Mouse (Mus musculus): ENCODE measurements around the gene Gm10135. TPM values are rescaled to one million over a fixed set of nuclear protein-coding genes. Genes with fewer than 3 reads are reported as not detected.
"Not testable (repeated sequence)": the region's sequence is repeated elsewhere in the genome, so short reads cannot be mapped to it uniquely, and the experiment has no call there.

The Gm10135 gene
- total RNA-seq (2021) (not detected), polyA plus RNA-seq (2012; rRNA removed) (not detected in 2 replicates)
- long read RNA-seq: 0 reads

DNA sequence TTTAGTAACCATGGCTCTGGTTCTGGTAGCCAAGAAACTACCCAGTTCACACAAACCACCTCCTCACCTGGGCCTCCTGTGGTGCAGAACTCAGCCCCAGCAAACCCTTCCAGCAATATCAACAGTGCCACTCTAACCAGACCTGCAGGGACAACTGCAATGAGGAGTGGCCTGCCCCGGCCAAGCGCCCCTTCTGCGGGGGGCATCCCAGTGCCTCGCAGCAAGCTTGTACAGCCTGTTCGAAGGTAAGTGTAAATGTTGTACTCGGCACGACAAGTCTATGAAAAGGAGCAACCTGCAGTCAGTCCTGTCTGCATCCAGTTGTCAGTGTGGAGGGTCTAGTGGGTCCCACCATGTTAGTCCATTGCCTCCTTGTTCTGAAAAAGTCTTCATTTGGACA, at the start of gene Gm10135:
Gene Gm10135, minus strand, starts transcription at position 101 of the 400 bp plus-strand sequence.
- no peaks in the 10 kb centered on the region for H3K4me1 ChIP-seq (ENCODE audit: control insufficient read depth, insufficient read depth, low read length)
- H3K27ac ChIP-seq: no peak within 1 kb of the TSS
- no peaks in the 10 kb centered on the region for H3K27me3 ChIP-seq (ENCODE audit: control insufficient read depth, insufficient read depth, low read length)
- DNase-seq: no peak
- H3K36me3 ChIP-seq (ENCODE audit: control insufficient read depth, insufficient read depth, low read length): peaks cover 4% of the 10 kb centered on the region
- intact Hi-C loops (cut with DNase I): loop anchor here (10.0 kb wide), 1 partner anchor 340 kb away; no protein-coding TSS in a partner anchor
- H3K9ac ChIP-seq (ENCODE audit: low read depth, low read length): no peak within 1 kb of the TSS
- 95% methylated on average over 7 of the region's 7 CpGs for WGBS
- TF ChIP-seq POLR2A (IDR thresholded peaks at IDR 0.05; ENCODE audit: insufficient read depth, low read depth, low read length): no peak
- no peak for TF ChIP-seq EP300 (IDR thresholded peaks at IDR 0.05; ENCODE audit: insufficient read depth, low read depth, low read length)
- H3K4me3 ChIP-seq: no peak within 1 kb of the TSS
- no peaks in the 10 kb centered on the region for H3K79me2 ChIP-seq (replicated peaks; ENCODE audit: control insufficient read depth, insufficient read depth, low read length)

DNA sequence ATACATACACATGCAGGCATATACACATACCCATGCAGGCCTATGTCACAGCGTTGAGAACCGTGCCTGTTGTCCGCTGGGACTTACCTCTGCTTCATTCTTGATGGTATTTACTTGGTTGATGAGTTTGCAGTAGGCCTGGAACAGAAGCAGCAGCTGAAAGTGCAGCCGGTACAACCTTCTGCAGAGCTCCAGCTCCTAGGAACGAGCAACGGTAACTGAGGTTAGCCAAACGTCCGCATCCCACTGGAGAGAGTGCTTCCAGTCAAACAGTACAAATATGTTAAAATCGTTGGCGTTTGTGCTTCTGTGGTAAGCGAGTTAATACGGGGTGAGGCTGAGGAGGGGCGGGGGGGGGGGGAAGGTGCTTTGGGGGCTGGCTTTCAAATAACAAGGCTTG, 49.3 kb upstream of the Gm10135 start:
- no peaks in the 10 kb centered on the region for H3K79me2 ChIP-seq (replicated peaks; ENCODE audit: control insufficient read depth, insufficient read depth, low read length)
- no peak overlapping the region for H3K27ac ChIP-seq
- intact Hi-C loops (cut with DNase I): no loop called here
- WGBS: 96% methylated on average over 13 of the region's 13 CpGs
- H3K4me3 ChIP-seq: no peak overlapping the region
- no peak overlapping the region for H3K9ac ChIP-seq (ENCODE audit: low read depth, low read length)
- no peaks in the 10 kb centered on the region for H3K27me3 ChIP-seq (ENCODE audit: control insufficient read depth, insufficient read depth, low read length)
- no peak for DNase-seq
- TF ChIP-seq CTCF (IDR thresholded peaks at IDR 0.05) (no peak), EP300 (IDR thresholded peaks at IDR 0.05; ENCODE audit: insufficient read depth, low read depth, low read length) (no peak), POLR2A (IDR thresholded peaks at IDR 0.05; ENCODE audit: insufficient read depth, low read depth, low read length) (no peak)
- no peaks in the 10 kb centered on the region; the same call in none of the 2 replicates for H3K36me3 ChIP-seq (ENCODE audit: control insufficient read depth, insufficient read depth, low read length)
- no peaks in the 10 kb centered on the region for H3K4me1 ChIP-seq (ENCODE audit: control insufficient read depth, insufficient read depth, low read length)

DNA sequence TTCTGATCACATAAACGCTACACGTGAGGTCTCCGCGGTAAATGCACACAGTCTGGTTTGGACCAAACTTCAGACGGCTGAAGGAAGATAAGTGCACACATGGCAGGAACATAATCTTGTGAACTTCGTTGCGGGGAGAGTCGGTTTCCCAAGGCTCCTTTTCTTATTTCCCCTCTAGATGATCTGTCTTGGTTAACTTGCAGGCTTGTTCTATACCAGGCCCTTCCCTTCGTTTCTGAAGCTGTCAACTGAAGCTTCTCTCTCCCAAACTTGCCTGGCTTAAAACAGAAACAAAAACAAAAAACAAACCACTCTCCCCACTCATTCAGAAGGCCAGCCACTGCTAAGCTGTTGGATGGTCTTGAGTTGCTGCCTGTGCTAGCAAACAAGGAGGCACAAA, 40.2 kb upstream of the Gm10135 start:
- no peak for TF ChIP-seq POLR2A (IDR thresholded peaks at IDR 0.05; ENCODE audit: insufficient read depth, low read depth, low read length)
- Histone ChIP-seq H3K79me2 (replicated peaks; ENCODE audit: control insufficient read depth, insufficient read depth, low read length) (no peaks in the 10 kb centered on the region), H3K27ac (no peak overlapping the region), H3K9ac (ENCODE audit: low read depth, low read length) (no peak overlapping the region), H3K27me3 (ENCODE audit: control insufficient read depth, insufficient read depth, low read length) (peaks cover 4% of the 10 kb centered on the region), H3K4me1 (ENCODE audit: control insufficient read depth, insufficient read depth, low read length) (peaks cover 1% of the 10 kb centered on the region; the same call in 1 of the 2 replicates), H3K4me3 (no peak overlapping the region), H3K36me3 (ENCODE audit: control insufficient read depth, insufficient read depth, low read length) (no peaks in the 10 kb centered on the region)
- WGBS: 63% methylated on average over 9 of the region's 9 CpGs
- DNase-seq: no peak
- intact Hi-C loops (cut with DNase I): loop anchor here (5.0 kb wide), 1 partner anchor 437 kb away; no protein-coding TSS in a partner anchor

DNA sequence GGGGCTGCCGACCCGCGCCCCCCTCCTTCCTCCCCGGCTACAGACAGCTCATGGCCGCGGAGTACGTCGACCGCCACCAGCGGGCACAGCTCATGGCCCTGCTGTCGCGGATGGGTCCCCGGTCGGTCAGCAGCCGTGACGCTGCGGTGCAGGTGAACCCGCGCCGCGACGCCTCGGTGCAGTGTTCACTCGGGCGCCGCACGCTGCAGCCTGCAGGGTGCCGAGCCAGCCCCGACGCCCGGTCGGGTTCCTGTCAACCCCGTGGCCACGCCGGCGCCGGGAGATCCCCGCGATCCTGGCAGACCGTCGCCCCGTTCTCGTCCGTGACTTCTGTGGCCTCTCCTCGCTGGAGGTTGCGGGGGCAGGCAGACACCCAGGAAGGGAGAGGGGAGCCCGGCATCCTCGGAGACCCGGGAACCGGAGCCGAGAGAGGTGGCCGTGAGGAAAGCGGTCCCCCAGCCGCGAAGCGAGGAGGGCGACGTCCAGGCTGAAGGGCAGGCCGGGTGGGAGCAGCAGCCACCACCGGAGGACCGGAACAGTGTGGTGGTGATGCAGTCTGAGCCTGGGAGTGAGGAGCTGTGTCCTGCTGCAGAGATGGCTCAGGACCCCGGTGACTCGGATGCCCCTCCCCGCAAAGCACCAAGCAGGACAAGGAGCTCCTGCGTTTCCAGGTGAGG, 39.2 kb upstream of the Gm10135 start:
- H3K4me1 ChIP-seq (ENCODE audit: control insufficient read depth, insufficient read depth, low read length); H3K36me3 ChIP-seq (ENCODE audit: control insufficient read depth, insufficient read depth, low read length); intact Hi-C loops (cut with DNase I); H3K79me2 ChIP-seq (replicated peaks; ENCODE audit: control insufficient read depth, insufficient read depth, low read length); H3K27ac ChIP-seq; H3K27me3 ChIP-seq (ENCODE audit: control insufficient read depth, insufficient read depth, low read length): not testable (repeated sequence)
- 2% methylated on average over 59 of the region's 65 CpGs for WGBS
- peak in 1 of 2 experiments; percentile 23 for DNase-seq
- peak overlapping the region; percentile 72 for H3K9ac ChIP-seq (ENCODE audit: low read depth, low read length)
- H3K4me3 ChIP-seq: peak overlapping the region; percentile 22; the same call in 1 of the 2 replicates

DNA sequence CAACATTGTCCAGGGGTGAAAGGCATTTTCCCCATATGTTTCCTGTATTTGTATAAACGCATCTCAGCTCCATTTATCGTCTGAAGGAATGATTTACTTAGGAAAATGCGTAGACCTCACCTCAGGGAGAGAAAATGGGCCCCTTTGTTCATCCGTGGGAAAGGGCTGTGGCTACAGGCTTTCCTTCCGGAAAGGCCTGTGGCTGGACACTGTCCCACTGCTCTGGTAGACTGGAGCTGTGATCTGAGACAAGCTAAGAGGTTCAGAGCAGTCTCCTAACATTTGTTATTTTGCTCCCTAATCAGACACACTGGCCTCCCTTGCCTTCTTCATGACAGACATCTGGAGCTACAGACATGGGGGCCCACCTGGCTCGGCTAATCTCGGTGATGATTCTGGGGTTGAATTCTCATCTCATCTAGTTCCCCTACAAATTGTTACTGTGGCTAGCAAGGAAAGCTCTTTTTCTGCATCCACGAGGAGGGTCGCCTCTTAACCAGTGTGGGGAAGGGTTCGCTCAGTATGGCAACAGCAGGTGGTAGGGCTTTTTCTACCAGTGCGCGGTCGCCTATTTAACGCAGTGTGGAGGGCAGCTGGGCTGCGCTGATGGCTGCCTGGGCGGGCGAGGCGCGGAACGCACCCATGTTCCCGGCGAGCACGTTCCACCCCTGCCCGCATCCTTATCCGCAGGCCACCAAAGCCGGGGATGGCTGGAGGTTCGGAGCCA, 38.5 kb upstream of the Gm10135 start:
- 21% methylated on average over 27 of the region's 27 CpGs for WGBS
- H3K4me1 ChIP-seq (ENCODE audit: control insufficient read depth, insufficient read depth, low read length); H3K79me2 ChIP-seq (replicated peaks; ENCODE audit: control insufficient read depth, insufficient read depth, low read length); DNase-seq; H3K27me3 ChIP-seq (ENCODE audit: control insufficient read depth, insufficient read depth, low read length); H3K27ac ChIP-seq; intact Hi-C loops (cut with DNase I); H3K4me3 ChIP-seq; H3K36me3 ChIP-seq (ENCODE audit: control insufficient read depth, insufficient read depth, low read length): not testable (repeated sequence)
- H3K9ac ChIP-seq (ENCODE audit: low read depth, low read length): peak overlapping the region; percentile 72

DNA sequence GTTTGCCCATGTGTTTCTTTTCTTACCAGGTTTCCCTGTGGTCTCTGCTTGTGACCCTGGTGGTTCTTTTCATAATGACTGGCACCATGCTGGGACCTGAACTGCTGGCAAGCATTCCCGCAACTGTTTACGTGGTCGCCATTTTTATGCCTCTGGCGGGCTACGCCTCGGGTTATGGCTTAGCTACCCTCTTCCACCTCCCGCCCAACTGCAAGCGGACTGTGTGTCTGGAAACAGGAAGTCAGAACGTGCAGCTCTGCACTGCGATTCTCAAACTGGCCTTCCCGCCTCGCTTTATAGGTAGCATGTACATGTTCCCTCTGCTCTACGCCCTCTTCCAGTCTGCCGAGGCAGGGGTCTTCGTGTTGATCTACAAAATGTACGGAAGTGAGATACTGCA, 37.3 kb upstream of the Gm10135 start:
- 92% methylated on average over 16 of the region's 16 CpGs for WGBS
- DNase-seq; intact Hi-C loops (cut with DNase I); H3K36me3 ChIP-seq (ENCODE audit: control insufficient read depth, insufficient read depth, low read length); H3K4me3 ChIP-seq; H3K9ac ChIP-seq (ENCODE audit: low read depth, low read length); H3K27ac ChIP-seq; H3K79me2 ChIP-seq (replicated peaks; ENCODE audit: control insufficient read depth, insufficient read depth, low read length); H3K4me1 ChIP-seq (ENCODE audit: control insufficient read depth, insufficient read depth, low read length): not testable (repeated sequence)
- peaks cover 12% of the 10 kb centered on the region for H3K27me3 ChIP-seq (ENCODE audit: control insufficient read depth, insufficient read depth, low read length)
